Mouse (Mus musculus) heart, postnatal 25 days (tissue): Measurements from ENCODE around the gene Nxn. TPM values are rescaled to one million over a fixed set of nuclear protein-coding genes. Genes with fewer than 3 reads are reported as not detected.

ENCODE experiments used
- total RNA-seq, 2 experiments: library from RNA; stranded (reverse); gene quantifications; 2 replicates each; pipeline ENCODE4 v1.2.3; 2021

Gene Nxn
- total RNA-seq, 2 experiments from 2014 or later = 11.6 to 14.8 TPM

Other genes starting within 250 kb of the Nxn start
- 10 to 100 TPM; 26.1 to 30.3 TPM for gene Vps53, start 219.5 kb downstream of the Nxn start, total RNA-seq
- 1 to 10 TPM; 4.1 TPM for gene Fam57a, start 219.5 kb downstream of the Nxn start, total RNA-seq
- not detected for gene Dbil5, start 181.5 kb downstream of the Nxn start, total RNA-seq
- gene Gemin4, start 181.5 kb downstream of the Nxn start, total RNA-seq = 1 to 10 TPM; 1.4 to 3.2 TPM
- 10 to 100 TPM; 23.1 to 25.0 TPM for gene Mrm3, start 155.4 kb downstream of the Nxn start, total RNA-seq
- gene Glod4, start 155.4 kb downstream of the Nxn start, total RNA-seq = 10 to 100 TPM; 34.8 to 41.1 TPM
- gene Timm22, start 7.8 kb upstream of the Nxn start, total RNA-seq = 10 to 100 TPM; 51.1 to 57.1 TPM
- gene Abr, start 223.2 kb upstream of the Nxn start, total RNA-seq = 10 to 100 TPM; 26.2 to 29.5 TPM